Mouse (Mus musculus) kidney, adult 2 months (tissue): ENCODE results near the gene Slc12a8. TPM values are rescaled to one million over a fixed set of nuclear protein-coding genes. Genes with fewer than 3 reads are reported as not detected.

Experiments used
- DNase-seq: peaks from one replicate; pipeline ENCODE4 v3.0.0; 2021
- H3K27ac ChIP-seq: fragments of 200-500 bp; 2 replicates; pipeline ENCODE4 v1.5.1; 2012; ENCODE audit warnings: low read depth, low read length, control low read depth, inconsistent platforms; ENCODE audit not compliant: insufficient read depth
- H3K27me3 ChIP-seq: fragments of 200-500 bp; replicated peaks from 2 replicates; pipeline ENCODE4 v1.6.1; 2012; ENCODE audit warnings: mild to moderate bottlenecking, moderate library complexity, low read length, inconsistent platforms; ENCODE audit not compliant: control insufficient read depth, insufficient read depth
- H3K36me3 ChIP-seq: fragments of 200-500 bp; 2 replicates; pipeline ENCODE4 v1.6.1; 2012; ENCODE audit warnings: mild to moderate bottlenecking, moderate library complexity, low read length, inconsistent platforms; ENCODE audit not compliant: control insufficient read depth, insufficient read depth
- H3K4me1 ChIP-seq: fragments of 200-500 bp; 2 replicates; pipeline ENCODE4 v1.6.1; 2011; ENCODE audit warnings: low read length; ENCODE audit not compliant: control insufficient read depth, insufficient read depth
- H3K4me3 ChIP-seq: fragments of 200-500 bp; 2 replicates; pipeline ENCODE4 v1.5.1; 2011; ENCODE audit warnings: mild to moderate bottlenecking, low read depth, low read length, control low read depth; ENCODE audit not compliant: insufficient read depth
- CTCF ChIP-seq: fragments of 200-500 bp; conservative IDR thresholded peaks from 2 replicates; pipeline ENCODE4 v1.5.1; 2011; ENCODE audit warnings: low read depth, mild to moderate bottlenecking, control low read depth, low read length, moderate library complexity, mixed read lengths; ENCODE audit not compliant: insufficient read depth, insufficient read length
- POLR2A ChIP-seq: fragments of 200-500 bp; IDR thresholded peaks from one replicate; pipeline ENCODE4 v1.6.1; 2011; ENCODE audit warnings: low read depth, low read length, control low read depth
- WGBS: fragments of 180-500 bp; shearing (Covaris S2); methylation state at CpG from one replicate; pipeline ENCODE4 v1.1.7; 2018; 5-methylcytosine and 5-hydroxymethylcytosine counted together
- polyA plus RNA-seq: library from polyadenylated mRNA; depleted of rRNA; stranded (reverse); fragments of >200 nt; gene quantifications from 2 replicates; pipeline ENCODE4 v1.2.3, GENCODE M21; 2012

Gene Slc12a8
- polyA plus RNA-seq, 1 experiment = 0.50 TPM

DNA sequence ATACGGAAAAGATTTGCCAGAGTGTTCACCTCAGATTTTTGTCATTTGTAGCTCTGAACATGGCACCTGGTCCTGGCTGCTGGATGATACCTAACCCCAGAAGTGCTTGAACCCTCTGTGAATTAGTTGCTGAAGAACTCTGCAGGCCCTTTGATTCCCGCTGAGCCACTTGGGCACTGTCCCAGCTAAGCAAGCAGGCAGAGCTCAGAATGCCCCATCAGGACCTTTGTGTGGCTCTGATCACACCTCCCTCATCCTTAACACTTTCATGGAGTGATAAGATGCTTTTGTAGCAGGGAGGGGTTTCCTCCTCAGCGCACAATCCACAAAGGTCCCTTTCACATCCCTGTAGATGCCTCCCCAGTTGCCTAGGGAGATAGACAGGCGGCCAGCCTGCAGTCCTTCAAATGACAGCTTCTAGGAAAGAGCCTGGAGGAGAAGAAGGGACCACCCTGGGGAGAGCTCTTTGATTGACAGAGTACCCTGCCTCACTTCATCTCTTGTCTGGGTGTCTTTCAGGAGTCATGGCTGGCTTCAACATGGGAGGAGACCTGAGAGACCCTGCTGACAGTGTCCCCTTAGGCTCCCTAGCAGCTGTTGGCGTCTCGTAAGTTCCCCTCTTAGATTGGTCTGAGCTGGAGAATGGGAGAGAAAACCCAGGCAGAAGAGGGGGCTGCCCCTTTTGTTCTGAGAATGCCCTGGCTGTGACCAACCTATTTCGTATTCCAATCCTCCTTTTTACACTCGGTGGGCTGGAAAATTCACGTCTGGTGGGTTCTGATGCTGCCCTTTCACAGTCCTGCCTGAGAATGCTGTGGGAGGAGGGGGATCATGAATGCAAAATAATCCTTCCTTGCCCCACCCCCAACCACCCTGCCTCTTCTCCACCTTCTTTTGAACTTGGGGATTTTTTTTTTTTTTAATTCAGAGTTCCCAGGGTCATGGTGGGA is 88.8 kb downstream of the Slc12a8 start:
- Histone ChIP-seq H3K27ac (no peak overlapping the region), H3K4me3 (no peak overlapping the region), H3K36me3 (no peaks in the 10 kb centered on the region), H3K4me1 (no peaks in the 10 kb centered on the region), H3K27me3 (no peaks in the 10 kb centered on the region)
- WGBS = 71% methylated on average over 9 of the region's 9 CpGs
- TF ChIP-seq CTCF = no peak
- TF ChIP-seq POLR2A = no peak
- no peak for DNase-seq

DNA sequence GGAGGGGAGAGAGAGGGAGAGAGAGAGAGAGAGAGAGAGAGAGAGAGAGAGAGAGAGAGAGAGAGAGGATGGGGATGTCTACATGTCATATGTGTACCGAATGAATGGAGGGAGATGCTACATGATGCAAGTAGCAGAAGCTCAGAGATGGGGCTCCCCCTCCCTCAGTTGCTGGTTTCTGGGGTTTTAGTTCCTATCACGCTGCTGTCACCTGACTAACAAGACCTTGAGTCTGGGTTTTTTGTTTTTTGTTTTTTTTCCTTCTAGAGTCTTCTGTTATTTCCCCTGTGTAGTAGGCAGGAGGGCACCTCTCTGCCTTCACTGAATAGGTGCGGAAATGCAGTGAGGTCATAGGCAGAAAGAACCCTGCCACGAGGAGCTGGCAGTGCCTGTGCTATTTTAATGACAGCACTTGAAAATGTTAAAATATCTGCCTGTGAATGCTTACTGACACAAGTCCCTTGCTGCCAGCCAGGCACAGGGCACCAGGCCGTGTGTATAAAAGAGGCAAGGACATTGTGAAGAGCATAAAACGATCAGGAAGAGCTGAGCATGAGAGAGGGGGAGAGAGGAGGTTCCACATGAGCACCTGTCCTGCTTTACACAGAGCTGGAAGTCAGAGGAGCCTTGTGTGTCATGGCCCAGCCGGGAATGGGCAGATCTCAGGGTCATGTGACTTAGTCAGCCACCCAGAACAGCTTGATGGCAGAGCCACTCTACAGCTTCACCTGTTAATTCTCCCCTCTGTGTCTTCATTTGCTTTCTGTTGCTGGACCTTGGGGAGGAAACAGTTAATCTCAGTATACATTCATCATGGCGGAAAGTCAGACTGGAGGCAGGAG is 89.8 kb downstream of the Slc12a8 start:
- Histone ChIP-seq H3K36me3 (no peaks in the 10 kb centered on the region), H3K27me3 (no peaks in the 10 kb centered on the region), H3K27ac (no peak overlapping the region), H3K4me1 (no peaks in the 10 kb centered on the region), H3K4me3 (no peak overlapping the region)
- no peak for TF ChIP-seq POLR2A
- no peak for TF ChIP-seq CTCF
- WGBS = 53% methylated on average over 8 of the region's 8 CpGs
- DNase-seq = no peak

DNA sequence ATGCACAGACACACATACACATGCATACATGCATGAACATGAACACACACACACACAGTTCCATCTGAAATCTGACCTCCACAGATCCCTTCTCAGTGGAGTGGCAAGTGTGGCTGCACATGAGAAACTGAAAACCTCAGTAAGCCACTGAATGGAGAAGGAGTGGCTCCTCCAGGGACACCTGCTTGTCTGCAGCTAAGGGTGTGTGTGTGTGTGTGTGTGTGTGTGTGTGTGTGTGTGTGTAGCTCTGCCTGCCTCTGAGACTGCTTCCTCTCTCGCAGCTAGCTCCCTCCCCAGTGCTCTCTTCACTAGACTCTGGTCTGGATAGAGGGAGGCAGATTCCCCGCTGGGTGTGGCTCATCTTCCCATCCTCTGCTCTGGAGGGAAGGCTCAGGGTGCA is 92.4 kb downstream of the Slc12a8 start:
- 62% methylated on average over 2 of the region's 2 CpGs for WGBS
- TF ChIP-seq POLR2A (no peak), CTCF (no peak)
- no peaks in the 10 kb centered on the region for H3K36me3 ChIP-seq

DNA sequence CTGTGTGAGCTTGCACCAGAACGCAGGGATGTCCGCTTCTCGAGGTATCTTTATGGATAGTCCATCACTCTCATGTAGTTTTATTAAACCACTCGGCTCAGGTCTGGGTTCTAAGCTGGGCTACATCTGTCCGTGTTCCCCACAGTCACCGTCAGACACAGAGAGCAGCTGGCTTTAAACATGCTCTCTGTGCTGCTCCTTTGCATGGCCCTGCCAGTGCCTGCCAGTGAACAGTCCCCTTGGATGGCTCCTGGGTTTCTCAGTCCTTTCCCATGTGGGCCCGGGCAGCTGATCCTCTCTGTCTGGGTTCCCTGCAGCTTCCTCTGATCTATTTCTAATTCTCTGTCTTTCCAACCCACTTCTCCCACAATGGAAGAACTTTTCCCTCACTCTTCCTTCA is 93.3 kb downstream of the Slc12a8 start:
- WGBS = 96% methylated on average over 7 of the region's 7 CpGs
- TF ChIP-seq CTCF = no peak
- TF ChIP-seq POLR2A = no peak
- Histone ChIP-seq H3K27me3 (no peaks in the 10 kb centered on the region), H3K36me3 (no peaks in the 10 kb centered on the region), H3K27ac (no peak overlapping the region), H3K4me1 (no peaks in the 10 kb centered on the region), H3K4me3 (no peak overlapping the region)
- no peak for DNase-seq

More for the DNA sequence above, 92.4 kb downstream of the Slc12a8 start:
- Histone ChIP-seq H3K4me1 (no peaks in the 10 kb centered on the region), H3K4me3 (no peak overlapping the region), H3K27ac (no peak overlapping the region), H3K27me3 (no peaks in the 10 kb centered on the region)
- DNase-seq = no peak

DNA sequence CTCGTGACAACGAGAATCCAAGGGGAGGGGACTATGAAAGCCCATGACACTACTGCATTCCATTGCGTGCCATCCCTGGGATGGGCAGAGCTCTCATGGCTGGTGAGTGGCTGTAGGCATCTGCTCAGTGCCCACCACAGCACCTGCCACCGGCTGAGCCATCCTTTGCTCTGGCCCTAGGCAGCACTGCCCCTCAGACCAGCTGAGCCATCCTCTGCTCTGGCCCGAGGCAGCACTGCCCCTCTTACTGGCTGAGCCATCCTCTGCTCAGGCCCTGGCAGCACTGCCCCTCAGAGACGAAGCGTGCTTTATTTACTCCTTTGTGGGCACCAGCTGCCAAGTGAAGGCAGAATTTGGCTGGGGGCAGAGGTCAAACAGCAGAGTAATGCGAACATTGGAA is 94.2 kb downstream of the Slc12a8 start:
- Histone ChIP-seq H3K27me3 (no peaks in the 10 kb centered on the region), H3K36me3 (no peaks in the 10 kb centered on the region), H3K27ac (no peak overlapping the region), H3K4me1 (no peaks in the 10 kb centered on the region), H3K4me3 (no peak overlapping the region)
- TF ChIP-seq POLR2A = no peak
- no peak for TF ChIP-seq CTCF
- 81% methylated on average over 8 of the region's 8 CpGs for WGBS
- DNase-seq = no peak

DNA sequence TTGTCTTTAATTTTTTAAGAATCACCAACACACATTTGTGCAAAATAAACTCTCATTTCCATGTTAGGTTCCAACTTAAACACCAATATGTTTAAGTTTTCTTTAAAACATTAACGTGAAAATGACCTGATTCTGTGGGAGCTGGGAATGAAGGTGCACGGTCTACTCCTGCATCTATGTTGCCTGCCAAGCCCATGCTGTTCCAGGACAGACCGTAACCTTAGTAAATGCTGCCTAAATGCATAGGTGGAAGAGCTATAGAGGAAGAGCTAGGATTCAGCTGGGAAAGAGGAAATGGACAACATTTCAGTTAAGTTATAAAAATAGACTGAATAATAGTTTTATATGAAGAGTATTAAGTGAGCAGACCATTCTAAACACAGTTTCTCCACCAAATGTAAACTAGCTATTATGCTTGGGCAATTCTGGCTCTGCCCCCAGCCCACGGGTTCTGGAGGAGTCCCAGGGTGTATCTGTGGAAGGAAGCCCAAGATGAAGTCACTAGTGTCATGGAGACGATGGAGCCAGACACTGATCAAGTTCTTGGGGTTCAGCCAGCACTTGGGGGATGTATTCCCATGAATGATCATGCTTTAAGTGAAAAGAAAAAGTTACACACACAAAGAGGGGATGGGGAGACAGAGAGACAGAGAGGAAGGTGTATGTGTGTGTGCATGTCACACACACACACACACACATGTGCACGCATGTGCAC is 95.1 kb downstream of the Slc12a8 start:
- TF ChIP-seq POLR2A = no peak
- no peak for TF ChIP-seq CTCF
- H3K27me3 ChIP-seq = no peaks in the 10 kb centered on the region
- H3K36me3 ChIP-seq = no peaks in the 10 kb centered on the region
- DNase-seq = no peak
- WGBS = 80% methylated on average over 6 of the region's 6 CpGs
- H3K4me1 ChIP-seq = no peaks in the 10 kb centered on the region
- H3K4me3 ChIP-seq = no peak overlapping the region
- H3K27ac ChIP-seq = no peak overlapping the region
